Mouse (Mus musculus) natural killer cell, adult 2 months (primary cell): ENCODE results near the gene Ndufs1.
"Not testable (repeated sequence)": the region's sequence is repeated elsewhere in the genome, so short reads cannot be mapped to it uniquely, and the experiment has no call there.

Experiments used
- DNase-seq, 2 experiments: peaks; one replicate each; pipeline ENCODE4 v3.0.0; 2022; ENCODE audit warnings: low spot score in 2 of 2

Ndufs1 gene

DNA sequence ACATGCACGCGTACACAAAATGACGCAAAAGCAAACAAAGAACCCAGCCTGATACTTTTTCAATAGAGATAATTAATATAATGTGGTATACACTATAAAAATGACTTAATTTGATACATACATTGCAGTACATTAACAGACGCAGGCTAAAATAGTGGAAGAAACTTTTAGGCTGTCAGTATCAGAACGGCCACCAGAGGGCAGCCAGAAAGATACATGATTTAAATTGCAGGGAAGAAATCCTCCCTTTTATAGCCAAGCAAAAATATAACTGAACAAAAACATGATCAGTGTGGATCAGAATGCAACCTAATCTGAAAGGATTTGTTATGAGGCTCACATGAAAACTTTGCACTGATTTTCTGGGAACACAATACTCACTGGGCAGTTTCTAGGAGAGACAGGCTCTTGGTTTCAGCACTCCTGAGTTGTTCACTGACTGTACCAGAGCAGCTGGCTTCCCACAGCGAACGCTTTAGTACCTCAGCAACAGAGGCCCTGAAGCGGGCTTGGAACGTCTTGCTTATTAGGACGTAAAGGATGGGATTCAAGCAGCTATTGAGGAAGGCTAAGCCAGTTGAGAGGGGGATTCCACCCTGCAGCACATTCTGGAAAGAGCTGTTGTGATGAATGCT lies 6.1 kb upstream of the Ndufs1 start:
- DNase-seq, result peak; percentile 15 to 46

DNA sequence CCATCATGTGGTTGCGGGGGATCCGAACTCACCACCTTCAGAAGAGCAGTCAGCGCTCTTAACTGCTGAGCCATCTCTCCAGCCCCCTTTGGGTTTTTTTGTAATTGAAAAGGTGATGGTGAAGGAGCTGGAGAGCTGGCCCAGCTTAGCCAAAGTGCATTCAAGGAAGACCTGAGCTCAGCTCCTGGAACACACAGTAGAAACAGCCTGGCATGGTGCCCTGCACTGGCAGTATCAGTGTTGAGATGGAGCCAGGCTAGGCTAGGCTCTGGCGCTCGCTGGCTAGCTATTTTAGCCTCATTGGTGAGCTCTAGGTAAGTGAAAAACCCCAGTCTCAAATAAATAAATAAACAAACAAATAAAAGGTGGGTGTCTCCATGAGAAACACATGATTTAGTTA lies 5.6 kb upstream of the Ndufs1 start:
- no peak for DNase-seq

DNA sequence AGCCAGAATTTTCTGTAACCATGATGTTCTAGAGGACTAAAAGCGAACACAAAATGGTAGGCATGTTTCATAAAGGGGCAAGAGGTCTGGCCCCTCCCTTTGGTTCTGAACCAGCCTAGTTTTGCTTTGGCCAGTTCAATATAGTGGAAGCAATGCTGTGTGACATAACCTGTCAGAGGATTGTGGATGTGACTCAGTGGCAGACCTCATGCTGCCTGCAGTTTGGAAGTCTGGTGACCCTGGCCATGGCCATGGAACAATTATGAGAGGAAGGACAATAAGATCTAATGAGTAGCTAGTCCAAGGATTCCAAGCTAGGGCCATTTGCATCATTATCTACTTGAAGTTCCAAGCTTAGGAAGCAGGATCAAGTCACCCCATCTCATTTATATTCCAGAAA lies 4.8 kb upstream of the Ndufs1 start:
- DNase-seq, result no peak

DNA sequence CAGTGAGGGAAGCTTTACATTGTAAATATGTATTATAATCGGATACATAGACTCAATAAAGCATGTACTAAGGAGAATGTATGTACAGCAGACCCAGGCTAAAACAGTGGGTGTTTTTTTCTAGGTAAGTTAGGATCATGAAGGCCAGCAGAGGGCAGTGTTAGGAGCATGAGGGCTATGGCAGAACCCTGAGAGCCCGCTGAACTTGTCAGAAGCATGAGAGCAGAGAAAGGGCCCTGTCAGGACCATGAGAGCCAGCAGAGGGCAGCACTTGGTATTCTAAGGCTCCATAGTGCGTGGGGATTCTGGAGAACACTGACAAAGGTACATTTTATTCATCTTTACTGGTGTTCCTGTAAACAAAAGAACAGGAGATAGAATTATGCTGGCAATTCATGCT lies 4.4 kb upstream of the Ndufs1 start:
- peak; percentile 91 to 95 for DNase-seq

DNA sequence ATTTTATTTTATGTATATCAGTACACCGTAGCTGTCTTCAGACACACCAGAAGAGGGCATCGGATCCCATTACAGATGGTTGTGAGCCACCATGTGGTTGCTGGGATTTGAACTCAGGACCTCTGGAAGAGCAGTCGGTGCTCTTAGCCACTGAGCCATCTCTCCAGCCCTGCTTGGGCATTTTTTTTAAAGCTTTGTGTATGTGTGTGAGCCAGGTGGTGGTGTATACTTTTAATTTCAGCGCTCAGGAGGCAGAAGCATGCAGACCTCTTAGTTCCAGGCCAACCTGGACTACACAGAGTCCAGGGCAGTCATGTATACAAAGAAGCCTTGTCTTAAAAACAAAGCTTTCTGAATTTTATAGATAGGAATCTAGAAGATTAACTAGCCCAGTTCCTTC lies 3.9 kb upstream of the Ndufs1 start:
- DNase-seq, result not testable (repeated sequence)

DNA sequence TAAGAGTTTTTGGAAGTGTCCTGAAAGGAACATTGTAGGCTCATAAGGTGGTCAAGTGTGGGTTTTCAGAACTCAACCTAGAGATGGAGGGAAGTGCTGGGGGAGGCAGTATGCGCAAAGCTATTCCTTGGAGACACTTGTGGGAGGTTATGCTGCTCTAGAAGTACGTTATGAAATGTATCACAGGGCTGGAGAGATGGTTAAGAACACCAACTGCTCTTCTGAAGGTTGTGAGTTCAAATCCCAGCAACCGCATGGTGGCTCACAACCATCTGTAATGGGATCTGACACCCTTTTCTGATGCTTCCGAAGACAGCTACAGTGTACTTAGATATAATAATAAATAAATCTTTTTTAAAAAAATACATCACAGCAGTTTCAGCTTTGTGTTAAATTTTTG lies 3.5 kb upstream of the Ndufs1 start:
- DNase-seq, result no peak

DNA sequence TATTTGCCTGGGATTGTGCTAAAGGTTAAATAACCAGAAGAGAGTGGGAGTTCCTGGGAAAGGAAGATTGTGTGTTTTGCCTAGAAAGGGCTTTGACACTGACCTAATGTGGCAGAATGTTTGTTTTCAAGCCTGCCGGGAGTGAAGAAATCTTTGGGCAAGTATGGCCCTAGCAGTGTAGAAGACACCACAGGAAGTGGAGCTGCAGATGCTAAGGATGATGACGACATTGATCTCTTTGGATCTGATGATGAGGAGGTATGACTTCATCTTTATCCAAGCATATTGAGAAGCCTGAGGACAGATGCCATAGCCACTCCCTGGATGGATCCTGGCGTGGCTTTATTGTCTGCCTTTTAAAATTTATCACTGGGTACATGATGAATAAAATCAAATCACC lies 1.7 kb upstream of the Ndufs1 start:
- DNase-seq, result no peak

DNA sequence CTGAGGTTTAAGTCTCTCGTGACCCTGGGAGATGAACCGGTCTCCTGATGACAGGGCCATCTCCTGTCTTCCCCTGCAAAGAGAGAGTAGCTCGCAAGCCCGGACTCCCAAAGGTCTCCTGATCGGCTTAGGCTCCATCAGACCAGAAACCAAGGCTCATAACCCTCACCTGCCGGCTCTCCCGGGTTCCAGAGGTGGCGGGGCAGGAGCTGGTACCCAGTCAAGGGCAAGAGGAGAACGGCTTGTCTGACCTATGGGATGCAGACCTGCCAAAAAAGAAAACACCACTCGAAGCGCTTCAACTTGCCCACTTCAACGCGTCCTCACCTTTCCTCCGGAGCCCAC lies 402 bp downstream of the Ndufs1 start:
- DNase-seq, result no peak

DNA sequence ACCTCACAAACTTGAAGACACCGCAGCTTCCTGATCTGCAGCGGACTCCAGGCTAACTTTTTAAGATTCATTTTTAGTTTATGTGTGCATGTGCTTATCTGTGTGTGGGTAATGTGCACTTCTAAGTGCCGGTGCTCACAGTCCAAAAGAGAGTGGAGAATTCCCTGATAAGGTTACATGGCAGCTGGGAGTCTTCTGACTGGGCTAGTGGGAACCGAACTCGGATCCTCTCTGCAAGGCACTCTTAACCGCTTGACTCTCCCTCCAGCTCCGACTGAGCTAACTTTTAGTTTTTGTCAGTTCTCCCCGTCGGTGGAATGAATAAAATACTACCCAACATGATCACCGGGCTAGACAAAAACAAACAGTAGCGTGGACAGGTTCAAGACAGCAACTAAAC lies 780 bp downstream of the Ndufs1 start:
- DNase-seq, result no peak

DNA sequence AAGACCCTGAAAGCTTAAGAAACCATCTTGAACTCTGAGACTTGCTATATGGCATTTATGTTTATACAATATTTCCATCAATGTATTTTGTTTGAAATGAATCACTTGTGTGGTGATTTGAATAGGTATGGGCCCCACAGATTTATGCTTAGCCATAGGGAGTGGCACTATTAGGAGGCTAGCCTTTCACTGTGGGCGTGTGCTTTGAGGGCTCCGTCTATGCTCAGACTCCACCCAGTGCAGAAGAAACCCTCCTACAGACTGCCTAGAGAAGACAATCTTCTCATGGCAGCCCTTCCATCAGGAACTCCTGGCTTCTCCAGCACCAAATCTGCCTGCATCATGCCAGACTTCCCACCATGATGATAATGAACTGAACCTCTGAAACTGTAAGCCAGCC lies 8.0 kb downstream of the Ndufs1 start:
- no peak for DNase-seq

DNA sequence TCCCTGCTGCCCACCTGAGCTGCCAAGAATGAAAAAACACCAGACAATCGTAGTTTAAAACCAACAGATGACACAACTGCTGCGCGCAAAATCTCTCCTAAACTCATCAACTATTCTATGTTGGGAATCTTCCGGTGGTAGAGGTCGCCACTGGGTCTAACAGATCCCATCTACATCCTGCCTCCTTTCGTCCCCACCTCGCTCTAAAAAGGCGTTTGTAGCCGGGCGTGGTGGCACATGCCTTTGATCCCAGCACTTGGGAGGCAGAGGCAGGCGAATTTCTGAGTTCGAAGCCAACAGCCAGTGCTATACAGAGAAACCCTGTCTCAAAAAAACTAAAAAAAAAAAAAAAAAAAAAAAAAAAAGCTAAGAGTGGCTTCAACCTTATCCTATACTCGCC lies 36.4 kb downstream of the Ndufs1 start:
- DNase-seq, result no peak

DNA sequence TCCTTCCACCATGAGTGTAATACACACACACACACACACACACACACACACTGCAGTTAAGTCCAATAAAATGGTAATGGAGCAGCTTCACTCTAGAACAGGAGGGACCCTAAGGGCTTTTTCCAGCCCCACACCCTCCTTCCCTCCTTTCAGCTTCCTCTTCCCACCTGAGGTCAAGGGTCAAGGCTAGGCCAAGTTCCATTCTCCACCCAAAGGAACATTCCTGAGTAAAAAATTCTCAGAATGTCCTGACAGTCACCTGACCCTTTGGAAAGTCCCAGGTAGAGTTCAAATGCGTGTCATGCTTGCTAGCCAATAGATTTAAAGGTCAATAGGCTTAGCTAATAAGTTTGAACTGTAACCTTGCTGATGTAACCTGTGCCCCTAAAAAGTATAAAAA lies 38.0 kb downstream of the Ndufs1 start:
- not testable (repeated sequence) for DNase-seq

DNA sequence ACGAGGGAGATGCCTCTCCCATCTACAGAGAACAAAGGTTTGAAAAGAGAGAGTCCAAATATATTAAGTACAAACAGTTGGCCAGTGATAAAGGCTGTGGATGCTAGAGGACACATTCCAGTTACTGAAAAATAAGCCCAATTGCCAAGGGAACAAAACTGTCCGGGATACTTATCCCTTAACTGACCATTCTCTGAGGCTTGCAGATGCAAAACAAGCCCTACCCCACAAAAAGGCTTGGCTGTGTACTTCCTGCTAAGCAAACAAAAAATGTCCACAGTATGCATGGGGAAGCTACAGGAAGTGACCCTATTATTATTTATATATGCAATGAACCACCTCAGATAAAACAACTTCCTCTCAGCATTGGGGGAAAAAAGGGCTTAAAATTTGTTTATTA lies 38.7 kb downstream of the Ndufs1 start:
- DNase-seq, result no peak

DNA sequence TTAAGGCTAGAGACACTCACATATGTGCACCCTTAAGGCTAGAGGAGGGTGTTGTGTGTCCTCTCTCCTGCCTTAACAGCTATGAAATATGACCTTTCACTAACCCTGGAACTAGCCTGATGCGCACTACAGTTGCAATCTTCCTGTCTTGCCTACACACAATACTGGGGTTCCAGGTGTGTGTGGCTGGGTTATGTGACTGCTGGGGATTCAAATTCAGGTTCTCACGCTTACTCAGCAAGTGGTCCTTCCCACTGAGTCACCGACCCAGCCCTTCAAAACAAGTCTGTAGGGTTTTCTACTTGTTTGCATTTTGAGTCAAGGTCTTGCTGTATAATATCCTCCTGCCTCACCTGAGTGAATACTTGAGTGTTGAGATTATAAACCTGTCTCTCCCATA lies 42.1 kb downstream of the Ndufs1 start:
- no peak for DNase-seq

DNA sequence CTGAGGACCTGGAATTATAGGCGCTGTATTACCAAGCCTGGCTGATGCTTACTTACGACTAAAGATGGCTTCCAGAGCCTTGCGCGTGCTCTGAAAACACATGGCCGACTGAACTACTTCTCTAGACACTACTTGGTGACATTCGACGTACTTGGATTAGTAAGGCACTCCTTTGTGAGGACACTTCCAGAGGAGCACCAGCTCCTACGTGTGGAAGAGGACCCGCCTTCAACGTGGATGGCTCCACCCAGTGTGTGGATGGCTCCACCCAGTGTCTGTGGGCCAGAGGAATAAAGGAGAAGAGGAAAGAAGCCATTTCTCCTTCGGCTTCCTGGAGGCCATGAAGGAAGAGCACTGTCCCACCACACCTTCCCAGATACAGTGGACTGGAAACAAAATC lies 44.9 kb downstream of the Ndufs1 start:
- DNase-seq, result no peak

DNA sequence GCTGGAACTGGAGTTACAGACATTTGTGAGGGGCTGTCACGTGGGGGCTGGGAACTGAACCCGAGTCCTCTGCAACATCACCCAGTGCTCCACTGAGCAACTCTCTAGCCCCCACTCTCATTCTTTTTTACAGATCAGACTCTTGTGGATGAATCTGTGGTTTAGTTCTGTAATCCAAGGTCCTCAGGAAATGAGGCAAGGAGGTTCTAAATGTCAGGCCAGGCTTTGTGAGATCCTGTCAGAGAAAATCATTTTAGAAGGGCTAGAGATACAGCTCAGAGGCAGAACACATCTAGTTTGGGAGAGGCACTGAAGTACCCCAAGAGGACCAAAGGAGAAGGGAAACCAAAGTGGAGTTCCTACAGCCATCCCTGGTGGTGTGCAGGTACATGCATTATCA lies 45.8 kb downstream of the Ndufs1 start:
- no peak for DNase-seq

DNA sequence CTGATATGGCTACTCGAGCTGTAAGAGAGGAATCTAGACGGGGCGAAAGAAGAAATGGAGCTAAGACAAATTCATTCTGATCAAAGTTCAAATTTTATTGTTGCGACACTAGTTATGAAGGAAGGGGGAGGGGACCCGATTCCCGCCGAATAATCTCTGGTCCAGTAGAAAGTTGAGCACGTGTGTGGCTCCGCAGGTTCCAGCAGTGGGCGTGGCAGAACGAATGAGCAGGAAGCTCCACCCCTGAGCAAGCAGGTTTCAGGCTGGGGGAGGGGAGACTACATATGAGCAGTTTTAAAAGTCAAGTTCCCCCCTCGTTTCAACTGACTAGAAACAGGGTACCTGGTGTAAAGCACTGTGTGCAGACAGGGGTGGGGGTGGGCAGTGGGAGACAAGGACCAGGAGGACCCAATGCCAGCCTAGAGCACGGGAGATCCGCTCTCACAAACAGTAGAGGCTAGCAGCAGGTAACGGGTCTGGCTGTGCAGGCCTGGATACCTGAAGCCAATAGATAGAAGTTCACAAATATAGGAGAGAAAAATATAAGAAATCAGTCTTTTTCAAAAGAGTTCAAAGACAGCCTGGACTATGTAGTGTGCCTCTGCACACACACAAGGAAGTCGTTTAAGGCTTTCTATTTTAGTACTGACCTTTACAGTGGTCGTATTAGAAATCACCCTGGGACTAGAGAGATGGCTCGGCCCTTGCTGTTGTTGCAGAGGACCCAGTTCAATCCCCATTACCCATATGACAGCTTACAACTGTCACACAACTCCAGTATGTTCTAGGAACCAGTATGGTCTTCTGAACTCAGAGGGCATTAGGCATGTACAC lies 46.6 kb downstream of the Ndufs1 start:
- peak in 1 of 2 experiments; percentile 19 for DNase-seq

DNA sequence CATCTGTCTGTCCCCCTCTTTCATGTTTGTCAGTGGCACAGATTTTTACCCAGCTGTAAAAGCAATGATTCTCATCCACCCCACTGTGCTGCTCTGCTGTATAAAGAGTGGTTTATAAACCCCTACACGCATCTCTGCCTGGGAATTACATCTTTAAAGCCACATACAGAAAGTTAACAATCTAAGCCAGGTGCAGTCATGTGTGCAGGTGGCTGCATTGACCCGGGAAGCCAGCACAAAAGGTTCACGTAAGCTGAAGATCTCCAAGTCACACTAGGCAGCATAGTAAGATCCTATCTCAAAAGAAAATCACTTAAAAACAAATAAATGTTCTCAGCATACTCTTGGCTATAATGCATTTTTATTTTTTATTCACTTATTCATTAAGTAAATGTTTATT lies 47.4 kb downstream of the Ndufs1 start:
- DNase-seq, result no peak

DNA sequence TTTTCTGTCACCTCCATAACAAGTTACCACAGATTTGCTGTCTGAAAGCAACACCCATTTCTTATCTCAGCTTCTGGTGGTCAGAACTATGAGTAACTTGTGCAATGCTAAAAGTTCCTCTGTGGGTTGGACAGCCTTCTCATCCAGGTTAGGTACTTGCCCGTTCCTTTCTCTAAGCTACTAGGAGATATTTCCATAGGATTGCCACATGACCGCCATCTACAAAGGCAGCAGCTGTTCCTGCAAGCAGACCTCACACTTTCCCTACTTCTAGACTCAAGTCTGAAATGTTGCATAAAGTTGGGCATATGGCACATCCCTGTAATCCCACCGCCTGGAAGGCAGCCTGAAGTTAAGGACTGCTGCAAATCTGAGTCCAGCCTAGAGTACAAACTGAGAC lies 50.4 kb downstream of the Ndufs1 start:
- no peak for DNase-seq

DNA sequence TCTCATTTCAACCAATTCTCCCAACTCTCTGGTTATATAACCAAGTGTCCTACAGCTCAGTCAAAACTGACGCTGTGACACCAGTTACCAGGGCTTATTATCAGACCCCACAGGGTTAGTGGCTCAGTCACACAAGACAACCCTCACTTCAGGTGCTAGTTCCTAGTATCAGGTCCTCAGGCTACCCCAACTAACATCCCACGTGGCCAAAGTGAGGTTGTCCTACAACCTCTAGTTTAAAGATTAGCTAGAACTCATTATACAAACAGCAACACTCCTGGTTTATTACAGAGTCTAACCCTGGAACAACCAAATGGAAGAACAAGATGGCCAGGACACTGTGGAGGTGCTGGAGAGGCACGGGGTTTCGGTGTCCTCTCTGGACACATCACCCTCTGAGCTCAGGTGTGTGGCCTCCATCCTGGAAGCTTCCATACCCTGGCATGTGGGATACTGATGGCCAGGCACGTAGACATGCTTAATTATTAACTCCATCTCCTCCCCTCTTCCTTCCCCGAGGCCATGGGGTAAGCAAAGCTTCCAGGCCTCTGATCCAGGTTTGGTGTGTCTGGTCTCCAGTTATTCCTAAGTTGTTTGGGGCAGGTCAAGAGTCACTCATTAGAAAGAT lies 52.7 kb downstream of the Ndufs1 start:
- no peak for DNase-seq

DNA sequence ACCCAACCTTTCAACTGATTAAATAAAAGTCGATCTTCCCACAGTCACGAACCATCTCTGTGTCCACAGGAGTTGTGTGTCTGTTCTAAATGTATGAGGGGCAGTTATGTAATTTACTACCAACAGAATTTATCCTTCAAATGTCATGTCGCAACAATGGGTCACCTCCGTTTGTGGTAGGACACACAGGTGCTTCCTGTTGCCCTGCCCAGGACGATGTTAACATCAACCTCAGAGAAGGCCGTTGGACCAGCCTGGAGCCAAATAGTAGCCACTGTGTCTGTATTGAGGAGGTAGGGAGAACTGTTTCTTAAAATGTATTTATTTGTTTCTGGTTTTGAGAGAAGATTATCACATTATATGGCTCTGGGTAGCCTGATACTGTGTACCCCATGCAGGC lies 54.6 kb downstream of the Ndufs1 start:
- no peak for DNase-seq

DNA sequence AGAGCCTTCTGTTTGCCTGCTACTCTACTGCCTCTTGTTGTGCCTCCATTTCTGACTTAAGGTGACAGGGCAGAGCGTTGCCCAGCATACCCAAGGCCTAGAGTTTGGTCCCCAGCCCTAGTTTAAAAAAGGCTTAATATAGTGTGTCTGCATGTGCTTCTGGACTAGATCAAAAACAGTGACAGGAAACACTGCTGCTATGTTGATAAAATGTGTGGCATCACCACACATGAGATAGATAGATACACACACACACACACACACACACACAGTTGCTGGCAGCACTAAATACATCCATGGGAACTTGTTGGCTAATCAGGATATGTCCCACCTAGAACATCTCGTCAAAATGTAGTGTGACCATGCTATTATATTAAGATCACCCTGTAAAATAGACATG lies 56.3 kb downstream of the Ndufs1 start:
- no peak for DNase-seq

DNA sequence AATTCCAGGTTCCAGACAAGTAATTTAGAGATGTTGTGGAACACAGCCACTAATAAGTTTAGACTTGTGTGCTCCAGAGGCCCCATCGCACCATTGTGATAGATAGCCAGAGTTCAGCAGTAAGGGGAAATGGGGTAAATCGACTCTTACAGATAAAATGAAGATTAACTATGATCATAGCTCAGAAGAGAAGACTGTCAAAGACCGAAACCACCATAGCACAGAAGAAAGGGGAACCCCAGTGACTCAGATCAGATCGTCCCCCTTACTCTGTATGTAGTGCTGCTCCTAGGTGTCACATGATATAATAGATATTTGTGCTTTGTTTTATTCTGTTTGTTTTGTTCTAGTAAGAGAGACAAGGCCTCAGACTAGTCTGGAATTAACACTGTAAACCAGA lies 57.0 kb downstream of the Ndufs1 start:
- peak in 1 of 2 experiments; percentile 8 for DNase-seq
